Mouse (Mus musculus): ENCODE results near the gene Fam168b. TPM values are rescaled to one million over a fixed set of nuclear protein-coding genes. Genes with fewer than 3 reads are reported as not detected.

Fam168b gene
- polyA plus RNA-seq, 1 experiment from 2014 or later, result 147 TPM

- H3K27ac ChIP-seq (ENCODE audit: low read depth, low read length), result peak overlapping the region; percentile 19; the same call in 1 of the 2 replicates
- DNase-seq (ENCODE audit: low spot score) (peak; percentile 81), ATAC-seq (replicated peaks; ENCODE audit: low FRiP score) (peak; percentile 87)
- no peaks in the 10 kb centered on the region for H3K9me3 ChIP-seq (ENCODE audit: control insufficient read depth, low read length)
- peak overlapping the region; percentile 60 for H3K9ac ChIP-seq (ENCODE audit: low read length)
- 1% methylated on average over 45 of the region's 47 CpGs for WGBS
- H3K4me3 ChIP-seq (ENCODE audit: low read depth, low read length), result peak overlapping the region; percentile 53
- no peaks in the 10 kb centered on the region; the same call in 1 of the 2 replicates for H3K4me1 ChIP-seq (replicated peaks; ENCODE audit: control insufficient read depth, insufficient read depth, low read length)
- peak overlapping the region; percentile 72 for H3K4me2 ChIP-seq (ENCODE audit: low read depth, low read length, severe bottlenecking)
- no peaks in the 10 kb centered on the region for H3K27me3 ChIP-seq (ENCODE audit: control insufficient read depth, insufficient read depth, low read length)
- H3K36me3 ChIP-seq (ENCODE audit: control insufficient read depth, insufficient read depth, low read length), result no peaks in the 10 kb centered on the region
Measured at GRCm38 (mm10) chr1:34801616-34802289, 41.1 kb downstream of the Fam168b start.

GRCm38 (mm10) chr1:34799140-34799539 is 43.7 kb downstream of the Fam168b start:
- no peaks in the 10 kb centered on the region for H3K9me3 ChIP-seq (ENCODE audit: control insufficient read depth, low read length)
- no peaks in the 10 kb centered on the region; the same call in 1 of the 2 replicates for H3K4me1 ChIP-seq (replicated peaks; ENCODE audit: control insufficient read depth, insufficient read depth, low read length)
- no peak overlapping the region for H3K27ac ChIP-seq (ENCODE audit: low read depth, low read length)
- H3K4me3 ChIP-seq (ENCODE audit: low read depth, low read length), result no peak overlapping the region
- 88% methylated on average over 2 of the region's 2 CpGs for WGBS
- no peak overlapping the region for H3K9ac ChIP-seq (ENCODE audit: low read length)
- DNase-seq (ENCODE audit: low spot score) (no peak), ATAC-seq (replicated peaks; ENCODE audit: low FRiP score) (no peak)
- H3K36me3 ChIP-seq (ENCODE audit: control insufficient read depth, insufficient read depth, low read length), result no peaks in the 10 kb centered on the region
- no peaks in the 10 kb centered on the region for H3K27me3 ChIP-seq (ENCODE audit: control insufficient read depth, insufficient read depth, low read length)
- H3K4me2 ChIP-seq (ENCODE audit: low read depth, low read length, severe bottlenecking), result no peak overlapping the region

- Histone ChIP-seq H3K9me3 (ENCODE audit: control insufficient read depth, low read length) (no peaks in the 10 kb centered on the region), H3K4me3 (ENCODE audit: low read depth, low read length) (no peak overlapping the region), H3K36me3 (ENCODE audit: control insufficient read depth, insufficient read depth, low read length) (no peaks in the 10 kb centered on the region), H3K27me3 (ENCODE audit: control insufficient read depth, insufficient read depth, low read length) (no peaks in the 10 kb centered on the region), H3K4me2 (ENCODE audit: low read depth, low read length, severe bottlenecking) (no peak overlapping the region), H3K27ac (ENCODE audit: low read depth, low read length) (no peak overlapping the region), H3K9ac (ENCODE audit: low read length) (no peak overlapping the region), H3K4me1 (replicated peaks; ENCODE audit: control insufficient read depth, insufficient read depth, low read length) (no peaks in the 10 kb centered on the region)
- 79% methylated on average over 19 of the region's 19 CpGs for WGBS
- ATAC-seq (replicated peaks; ENCODE audit: low FRiP score) (no peak), DNase-seq (ENCODE audit: low spot score) (no peak)
Measured at GRCm38 (mm10) chr1:34793304-34794300, 49.3 kb downstream of the Fam168b start.

GRCm38 (mm10) chr1:34783538-34784161 is 59.2 kb downstream of the Fam168b start:
- WGBS, result 74% methylated on average over 6 of the region's 6 CpGs
- no peak for ATAC-seq (replicated peaks; ENCODE audit: low FRiP score)

GRCm38 (mm10) chr1:34775870-34776269 is 67.0 kb downstream of the Fam168b start:
- no peaks in the 10 kb centered on the region for H3K9me3 ChIP-seq (ENCODE audit: control insufficient read depth, low read length)
- no peaks in the 10 kb centered on the region for H3K27me3 ChIP-seq (ENCODE audit: control insufficient read depth, insufficient read depth, low read length)
- H3K4me3 ChIP-seq (ENCODE audit: low read depth, low read length), result no peak overlapping the region
- 85% methylated on average over 3 of the region's 3 CpGs for WGBS
- no peak overlapping the region for H3K9ac ChIP-seq (ENCODE audit: low read length)
- DNase-seq (ENCODE audit: low spot score) (no peak), ATAC-seq (replicated peaks; ENCODE audit: low FRiP score) (no peak)
- H3K27ac ChIP-seq (ENCODE audit: low read depth, low read length), result no peak overlapping the region
- H3K4me2 ChIP-seq (ENCODE audit: low read depth, low read length, severe bottlenecking), result no peak overlapping the region
- H3K4me1 ChIP-seq (replicated peaks; ENCODE audit: control insufficient read depth, insufficient read depth, low read length), result no peaks in the 10 kb centered on the region
- H3K36me3 ChIP-seq (ENCODE audit: control insufficient read depth, insufficient read depth, low read length), result no peaks in the 10 kb centered on the region

More at GRCm38 (mm10) chr1:34783538-34784161, 59.2 kb downstream of the Fam168b start:
- no peak overlapping the region for H3K4me3 ChIP-seq (ENCODE audit: low read depth, low read length)
- no peaks in the 10 kb centered on the region for H3K27me3 ChIP-seq (ENCODE audit: control insufficient read depth, insufficient read depth, low read length)
- no peaks in the 10 kb centered on the region for H3K9me3 ChIP-seq (ENCODE audit: control insufficient read depth, low read length)
- DNase-seq (ENCODE audit: low spot score), result no peak
- H3K27ac ChIP-seq (ENCODE audit: low read depth, low read length), result no peak overlapping the region
- no peak overlapping the region for H3K9ac ChIP-seq (ENCODE audit: low read length)
- no peaks in the 10 kb centered on the region for H3K4me1 ChIP-seq (replicated peaks; ENCODE audit: control insufficient read depth, insufficient read depth, low read length)
- H3K4me2 ChIP-seq (ENCODE audit: low read depth, low read length, severe bottlenecking), result no peak overlapping the region
- no peaks in the 10 kb centered on the region for H3K36me3 ChIP-seq (ENCODE audit: control insufficient read depth, insufficient read depth, low read length)

DNA sequence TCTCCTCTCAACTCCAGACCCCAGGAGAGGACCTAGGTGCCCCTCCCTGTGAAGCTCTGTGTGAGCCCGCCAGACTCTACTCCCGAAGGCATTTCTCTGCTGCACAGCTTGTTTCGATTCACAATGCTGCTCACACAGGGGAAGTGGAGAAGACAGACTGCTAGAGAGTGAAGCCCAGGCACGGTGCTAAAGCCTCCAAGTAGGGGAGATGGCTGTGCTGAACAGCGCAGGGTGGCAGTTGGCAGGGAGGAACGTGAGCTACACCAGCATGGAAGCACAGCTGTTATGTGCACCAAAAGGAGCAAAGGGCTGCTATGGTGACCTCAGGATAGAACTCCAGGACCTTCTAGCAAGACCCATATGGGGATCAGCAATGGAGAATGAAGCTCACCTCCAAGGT is 74.0 kb downstream of the Fam168b start:
- Histone ChIP-seq H3K9me3 (ENCODE audit: control insufficient read depth, low read length) (no peaks in the 10 kb centered on the region), H3K4me3 (ENCODE audit: low read depth, low read length) (no peak overlapping the region), H3K27ac (ENCODE audit: low read depth, low read length) (no peak overlapping the region), H3K9ac (ENCODE audit: low read length) (no peak overlapping the region), H3K27me3 (ENCODE audit: control insufficient read depth, insufficient read depth, low read length) (no peaks in the 10 kb centered on the region), H3K4me1 (replicated peaks; ENCODE audit: control insufficient read depth, insufficient read depth, low read length) (no peaks in the 10 kb centered on the region), H3K4me2 (ENCODE audit: low read depth, low read length, severe bottlenecking) (no peak overlapping the region), H3K36me3 (ENCODE audit: control insufficient read depth, insufficient read depth, low read length) (no peaks in the 10 kb centered on the region)
- WGBS, result 78% methylated on average over 6 of the region's 6 CpGs
- DNase-seq (ENCODE audit: low spot score) (peak; percentile 11), ATAC-seq (replicated peaks; ENCODE audit: low FRiP score) (no peak)

DNA sequence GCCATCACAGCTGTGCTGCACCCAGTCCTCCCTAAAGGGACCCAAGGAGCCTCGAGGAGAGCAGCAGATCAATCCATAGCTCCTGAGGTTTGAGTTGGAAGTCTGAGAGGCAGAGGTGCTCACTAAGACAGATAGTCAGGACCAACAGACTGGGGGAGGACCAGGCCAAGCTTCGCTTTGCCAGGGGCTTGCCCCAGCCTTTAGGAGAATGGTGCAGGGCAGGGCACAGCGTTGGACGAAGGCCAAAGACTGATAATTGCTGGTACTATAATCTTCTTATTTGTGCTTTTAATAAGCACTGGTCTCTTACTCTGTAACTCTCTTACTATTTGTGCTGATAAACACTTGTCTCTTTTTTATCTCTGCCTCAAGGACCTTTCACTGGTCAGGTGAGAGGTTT is 75.0 kb downstream of the Fam168b start:
- WGBS, result 77% methylated on average over 4 of the region's 4 CpGs
- ATAC-seq (replicated peaks; ENCODE audit: low FRiP score) (no peak), DNase-seq (ENCODE audit: low spot score) (peak; percentile 24)
- Histone ChIP-seq H3K4me1 (replicated peaks; ENCODE audit: control insufficient read depth, insufficient read depth, low read length) (no peaks in the 10 kb centered on the region), H3K9ac (ENCODE audit: low read length) (no peak overlapping the region), H3K27me3 (ENCODE audit: control insufficient read depth, insufficient read depth, low read length) (no peaks in the 10 kb centered on the region), H3K4me3 (ENCODE audit: low read depth, low read length) (no peak overlapping the region), H3K4me2 (ENCODE audit: low read depth, low read length, severe bottlenecking) (no peak overlapping the region), H3K9me3 (ENCODE audit: control insufficient read depth, low read length) (no peaks in the 10 kb centered on the region), H3K36me3 (ENCODE audit: control insufficient read depth, insufficient read depth, low read length) (no peaks in the 10 kb centered on the region), H3K27ac (ENCODE audit: low read depth, low read length) (no peak overlapping the region)

DNA sequence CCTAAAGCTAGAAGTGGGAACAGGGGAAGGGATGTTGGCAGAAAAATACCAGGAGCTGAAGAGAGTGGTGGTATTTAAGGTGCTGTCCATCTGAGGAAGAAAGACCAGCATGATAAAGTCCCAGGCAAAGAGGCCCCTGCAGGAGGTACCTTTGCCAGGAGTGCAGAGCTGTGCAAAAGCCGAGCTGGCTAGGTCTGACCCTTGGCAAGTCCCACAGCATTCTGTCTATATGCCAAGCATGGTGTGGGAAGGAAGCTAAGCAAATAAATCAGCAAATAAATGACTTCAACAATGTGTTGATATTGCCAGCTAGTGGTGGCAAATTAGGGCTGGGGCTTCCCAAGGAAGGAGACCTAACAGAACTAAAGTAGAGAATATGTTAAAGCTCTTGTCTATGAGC is 76.0 kb downstream of the Fam168b start:
- no peak overlapping the region for H3K4me3 ChIP-seq (ENCODE audit: low read depth, low read length)
- H3K27me3 ChIP-seq (ENCODE audit: control insufficient read depth, insufficient read depth, low read length), result no peaks in the 10 kb centered on the region
- ATAC-seq (replicated peaks; ENCODE audit: low FRiP score) (no peak), DNase-seq (ENCODE audit: low spot score) (peak; percentile 20)
- H3K4me1 ChIP-seq (replicated peaks; ENCODE audit: control insufficient read depth, insufficient read depth, low read length), result no peaks in the 10 kb centered on the region
- H3K9me3 ChIP-seq (ENCODE audit: control insufficient read depth, low read length), result no peaks in the 10 kb centered on the region
- H3K9ac ChIP-seq (ENCODE audit: low read length), result no peak overlapping the region
- no peak overlapping the region for H3K4me2 ChIP-seq (ENCODE audit: low read depth, low read length, severe bottlenecking)
- H3K27ac ChIP-seq (ENCODE audit: low read depth, low read length), result no peak overlapping the region
- WGBS, result 66% methylated on average over 1 of the region's 1 CpGs
- no peaks in the 10 kb centered on the region for H3K36me3 ChIP-seq (ENCODE audit: control insufficient read depth, insufficient read depth, low read length)
